Mouse (Mus musculus): ENCODE measurements around the gene Fgf13.

Fgf13 gene

GRCm38 (mm10) chrX:59194149-59194548 lies 373.7 kb downstream of the Fgf13 start:
- DNase-seq (ENCODE audit: low spot score in 2 of 2), result no peak

GRCm38 (mm10) chrX:59186922-59187321 lies 380.9 kb downstream of the Fgf13 start:
- no peak for DNase-seq (ENCODE audit: low spot score in 2 of 2)

- DNase-seq (ENCODE audit: low spot score in 2 of 2), result no peak
Observed at GRCm38 (mm10) chrX:59182323-59182722, 385.5 kb downstream of the Fgf13 start.

- DNase-seq (ENCODE audit: low spot score in 2 of 2), result no peak
Observed at GRCm38 (mm10) chrX:59179627-59180026, 388.2 kb downstream of the Fgf13 start.

GRCm38 (mm10) chrX:59179081-59179596 lies 388.7 kb downstream of the Fgf13 start:
- DNase-seq (ENCODE audit: low spot score in 2 of 2), result no peak

GRCm38 (mm10) chrX:59177653-59178052 lies 390.2 kb downstream of the Fgf13 start:
- no peak for DNase-seq (ENCODE audit: low spot score in 2 of 2)

GRCm38 (mm10) chrX:59172200-59172599 lies 395.7 kb downstream of the Fgf13 start:
- DNase-seq (ENCODE audit: low spot score in 2 of 2), result no peak

- no peak for DNase-seq (ENCODE audit: low spot score in 2 of 2)
Observed at GRCm38 (mm10) chrX:59166763-59167162, 401.1 kb downstream of the Fgf13 start.

- no peak for DNase-seq (ENCODE audit: low spot score in 2 of 2)
Observed at GRCm38 (mm10) chrX:59141947-59142346, 425.9 kb downstream of the Fgf13 start.

- DNase-seq (ENCODE audit: low spot score in 2 of 2), result peak; percentile 30 to 41
Observed at GRCm38 (mm10) chrX:59134928-59135361, 432.9 kb downstream of the Fgf13 start.

GRCm38 (mm10) chrX:59134166-59134861 lies 433.6 kb downstream of the Fgf13 start:
- peak; percentile 20 to 28 for DNase-seq (ENCODE audit: low spot score in 2 of 2)

GRCm38 (mm10) chrX:59133834-59134165 lies 434.1 kb downstream of the Fgf13 start:
- DNase-seq (ENCODE audit: low spot score in 2 of 2), result no peak

- DNase-seq (ENCODE audit: low spot score in 2 of 2), result peak; percentile 5 to 9
Observed at GRCm38 (mm10) chrX:59133416-59133815, 434.5 kb downstream of the Fgf13 start.

GRCm38 (mm10) chrX:59126637-59127036 lies 441.2 kb downstream of the Fgf13 start:
- DNase-seq (ENCODE audit: low spot score in 2 of 2), result peak; percentile 16 to 45

GRCm38 (mm10) chrX:59113187-59113586 lies 454.7 kb downstream of the Fgf13 start:
- DNase-seq (ENCODE audit: low spot score in 2 of 2), result no peak

GRCm38 (mm10) chrX:59085928-59086327 lies 481.9 kb downstream of the Fgf13 start:
- DNase-seq (ENCODE audit: low spot score in 2 of 2), result no peak

GRCm38 (mm10) chrX:59080427-59080826 lies 487.4 kb downstream of the Fgf13 start:
- no peak for DNase-seq (ENCODE audit: low spot score in 2 of 2)

GRCm38 (mm10) chrX:59072083-59072482 lies 495.8 kb downstream of the Fgf13 start:
- no peak for DNase-seq (ENCODE audit: low spot score in 2 of 2)

GRCm38 (mm10) chrX:59063157-59063556 lies 504.7 kb downstream of the Fgf13 start:
- no peak for DNase-seq (ENCODE audit: low spot score in 2 of 2)

- no peak for DNase-seq (ENCODE audit: low spot score in 2 of 2)
Observed at GRCm38 (mm10) chrX:59034969-59035368, 532.9 kb downstream of the Fgf13 start.

Data from right cerebral cortex, postnatal 36 days (tissue).